Mouse (Mus musculus) forebrain, embryonic 13.5 days (tissue): ENCODE measurements around the gene Armcx2. TPM values are rescaled to one million over a fixed set of nuclear protein-coding genes. Genes with fewer than 3 reads are reported as not detected.

ENCODE experiments used
- microRNA-seq: library from miRNA; unstranded; fragments of <30 nt; microRNA quantifications from one replicate; pipeline ENCODE4, GENCODE M21; 2016
- polyA plus RNA-seq: library from polyadenylated mRNA; unstranded; fragments of >200 nt; fragmentation: Nextera tagmentation; extraction: Ambion mirVana; gene quantifications from 2 replicates; pipeline ENCODE4 v1.2.1, GENCODE M21; 2015

Gene Armcx2
- polyA plus RNA-seq, 1 experiment from 2014 or later, result 71.7 TPM

Small RNA genes within 50 kb of the gene (microRNA-seq; reads per million reads assigned to microRNA genes)
- gene Mir7093, result not detected

Other genes starting within 250 kb of the Armcx2 start
- gene Btk, start 225.7 kb downstream of the Armcx2 start, polyA plus RNA-seq, result 0.21 and 0.24 TPM in 2 replicates
- 264 and 325 TPM in 2 replicates for gene Rpl36a, start 223.6 kb downstream of the Armcx2 start, polyA plus RNA-seq
- gene Gla, start 208.1 kb downstream of the Armcx2 start, polyA plus RNA-seq, result 3.6 and 4.2 TPM in 2 replicates
- 204 and 206 TPM in 2 replicates for gene Hnrnph2, start 208.0 kb downstream of the Armcx2 start, polyA plus RNA-seq
- gene Armcx4, start 122.7 kb downstream of the Armcx2 start, polyA plus RNA-seq, result 8.8 and 9.6 TPM in 2 replicates
- gene Armcx1, start 91.3 kb downstream of the Armcx2 start, polyA plus RNA-seq, result 57.1 and 62.3 TPM in 2 replicates
- gene Armcx6, start 57.8 kb downstream of the Armcx2 start, polyA plus RNA-seq, result 24.7 and 26.7 TPM in 2 replicates
- gene Armcx3, start 52.6 kb downstream of the Armcx2 start, polyA plus RNA-seq, result 67.6 and 67.8 TPM in 2 replicates
- 0.15 and 0.39 TPM in 2 replicates for gene Nxf2, start 155.5 kb upstream of the Armcx2 start, polyA plus RNA-seq
- gene Zmat1, start 200.0 kb upstream of the Armcx2 start, polyA plus RNA-seq, result 5.7 and 6.6 TPM in 2 replicates